Mouse (Mus musculus) embryo, embryonic 10.5 days (tissue): Measurements from ENCODE around the gene P2ry14.
A peak's percentile ranks its signal among the peaks of the same experiment; 100 is the strongest.
"Not testable (repeated sequence)": the region's sequence is repeated elsewhere in the genome, so short reads cannot be mapped to it uniquely, and the experiment has no call there.

Experiments used
- DNase-seq: peaks from one replicate; pipeline ENCODE4 v3.0.0-alpha.2; 2015; ENCODE audit warnings: low spot score

P2ry14 gene

GRCm38 (mm10) chr3:59104462-59104861, 49.0 kb downstream of the P2ry14 start:
- DNase-seq, result no peak

GRCm38 (mm10) chr3:59102146-59102545, 51.3 kb downstream of the P2ry14 start:
- DNase-seq, result no peak

DNA sequence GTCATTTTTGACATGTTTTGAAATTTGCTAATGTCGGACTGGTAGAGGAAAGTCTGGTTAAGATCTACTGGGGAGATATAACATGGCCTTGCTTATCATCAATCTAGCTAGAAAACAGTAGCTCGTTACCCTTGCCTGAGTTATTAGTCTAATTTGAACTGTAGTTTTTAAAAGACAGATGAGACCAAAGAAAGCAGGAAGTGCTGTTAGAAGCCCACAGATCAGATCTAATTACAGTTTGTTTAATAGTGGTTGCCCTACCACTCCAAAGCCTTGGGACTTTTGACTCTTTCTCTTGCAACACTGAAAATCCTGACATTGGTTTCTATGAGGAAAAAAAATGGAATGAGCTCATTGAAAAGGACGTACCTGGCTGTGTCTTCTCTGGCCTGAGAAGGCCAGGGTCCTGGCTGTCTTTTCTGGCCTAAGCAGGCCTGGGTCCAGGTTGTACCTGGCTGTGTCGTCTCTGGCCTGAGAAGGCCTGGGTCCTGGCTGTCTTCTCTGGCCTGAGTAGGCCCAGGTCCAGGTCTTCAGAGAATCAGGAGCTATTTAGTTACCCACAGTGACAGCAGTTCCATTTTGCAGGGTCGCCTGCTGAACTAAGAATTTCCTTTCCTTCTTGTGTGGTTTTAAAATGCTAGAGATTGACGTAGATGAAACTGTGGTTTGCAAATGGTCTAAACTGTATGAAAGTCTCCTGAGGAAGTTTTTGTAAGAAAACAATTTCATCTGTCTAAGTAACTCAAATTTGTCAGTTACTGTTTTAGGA, 52.0 kb downstream of the P2ry14 start, which contains the start of gene Gpr171:
Gpr171 (minus strand) TSS at position 604 of the 769 bp plus-strand sequence.
- DNase-seq, result no peak

DNA sequence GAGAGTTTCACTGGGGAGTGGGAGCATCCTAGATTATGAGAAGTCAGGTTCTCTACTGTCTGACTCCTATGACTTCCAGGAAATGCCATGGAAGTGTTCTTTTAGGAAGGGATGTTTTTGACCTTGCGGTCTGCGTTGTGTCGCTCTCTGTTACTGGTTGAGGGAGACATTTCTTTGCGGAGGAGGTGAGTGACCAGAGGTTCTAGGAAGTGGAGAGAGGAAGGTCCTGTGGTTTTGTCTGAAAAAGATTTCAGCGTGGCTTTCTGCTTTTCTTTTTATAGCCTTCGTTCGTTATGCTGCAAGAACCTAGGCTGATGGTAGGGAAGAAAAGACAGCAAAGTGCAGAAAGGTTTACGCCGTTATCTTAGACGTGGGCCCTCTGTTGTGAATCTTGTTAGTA, 54.9 kb downstream of the P2ry14 start:
- DNase-seq, result no peak

DNA sequence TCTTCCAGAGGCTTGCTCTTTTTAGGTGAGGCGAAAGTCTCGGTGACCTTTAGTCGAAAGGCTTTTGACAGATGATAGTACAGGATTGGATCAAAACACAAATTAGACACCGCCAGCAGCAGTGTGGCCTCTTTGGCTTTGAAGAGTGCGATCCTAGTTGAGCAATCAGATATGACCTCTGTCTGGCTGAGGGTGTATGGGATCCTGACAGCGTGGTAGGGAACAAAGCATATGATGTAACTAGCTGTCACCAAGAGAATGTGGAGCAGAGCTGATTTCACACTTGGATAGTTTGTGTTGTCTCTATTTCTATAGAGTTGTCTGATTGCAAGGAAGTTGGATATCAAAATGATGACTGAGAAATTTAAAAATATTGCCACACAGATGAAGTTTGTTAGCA, 56.0 kb downstream of the P2ry14 start:
- no peak for DNase-seq

DNA sequence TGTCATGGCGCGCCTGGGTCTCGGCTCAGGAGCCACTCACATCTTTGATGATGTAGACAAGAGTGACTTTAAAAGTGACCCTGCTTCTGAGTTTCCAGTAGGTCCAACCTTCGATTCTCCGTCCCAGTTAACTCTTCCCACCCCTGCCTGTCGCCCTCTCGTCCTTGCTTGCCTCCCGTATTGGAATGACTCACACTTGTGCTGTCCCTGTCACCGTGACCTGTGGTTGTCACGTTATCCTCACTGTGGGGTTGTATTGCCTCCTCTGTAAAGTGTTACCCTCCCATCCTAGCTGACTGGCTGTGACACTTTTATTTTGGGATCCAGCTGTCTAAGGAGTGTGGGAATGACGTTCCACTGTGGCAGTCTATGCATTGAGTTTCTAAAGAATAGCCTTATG, 60.7 kb downstream of the P2ry14 start:
- no peak for DNase-seq

GRCm38 (mm10) chr3:59080919-59081318, 72.5 kb downstream of the P2ry14 start:
- peak; percentile 22 for DNase-seq

GRCm38 (mm10) chr3:59080293-59080916, 73.0 kb downstream of the P2ry14 start:
- peak; percentile 17 for DNase-seq

GRCm38 (mm10) chr3:59079327-59079726, 74.1 kb downstream of the P2ry14 start:
- DNase-seq, result peak; percentile 87

GRCm38 (mm10) chr3:59078585-59078984, 74.8 kb downstream of the P2ry14 start:
- no peak for DNase-seq

DNA sequence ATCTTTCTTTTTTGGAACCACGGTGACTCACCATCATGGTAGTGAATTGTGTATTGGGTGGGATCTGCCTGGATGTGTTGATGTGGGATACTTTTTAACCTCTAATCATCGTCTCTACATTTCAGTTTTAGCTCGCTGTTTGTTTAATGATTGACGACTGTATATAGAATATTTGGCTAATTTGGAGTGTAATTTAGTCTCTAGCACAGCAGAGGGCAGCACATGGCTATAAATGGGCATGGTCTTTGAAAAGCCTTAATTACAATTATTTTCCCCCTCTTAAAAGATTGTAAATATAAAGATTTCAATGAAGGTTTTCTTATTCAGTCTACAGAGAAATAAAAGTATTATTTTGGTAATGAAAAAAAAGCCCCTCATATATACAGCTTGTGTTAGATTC, 76.1 kb downstream of the P2ry14 start:
- DNase-seq, result peak; percentile 21

- DNase-seq, result not testable (repeated sequence)
Observed at GRCm38 (mm10) chr3:59069071-59069470, 84.3 kb downstream of the P2ry14 start.

DNA sequence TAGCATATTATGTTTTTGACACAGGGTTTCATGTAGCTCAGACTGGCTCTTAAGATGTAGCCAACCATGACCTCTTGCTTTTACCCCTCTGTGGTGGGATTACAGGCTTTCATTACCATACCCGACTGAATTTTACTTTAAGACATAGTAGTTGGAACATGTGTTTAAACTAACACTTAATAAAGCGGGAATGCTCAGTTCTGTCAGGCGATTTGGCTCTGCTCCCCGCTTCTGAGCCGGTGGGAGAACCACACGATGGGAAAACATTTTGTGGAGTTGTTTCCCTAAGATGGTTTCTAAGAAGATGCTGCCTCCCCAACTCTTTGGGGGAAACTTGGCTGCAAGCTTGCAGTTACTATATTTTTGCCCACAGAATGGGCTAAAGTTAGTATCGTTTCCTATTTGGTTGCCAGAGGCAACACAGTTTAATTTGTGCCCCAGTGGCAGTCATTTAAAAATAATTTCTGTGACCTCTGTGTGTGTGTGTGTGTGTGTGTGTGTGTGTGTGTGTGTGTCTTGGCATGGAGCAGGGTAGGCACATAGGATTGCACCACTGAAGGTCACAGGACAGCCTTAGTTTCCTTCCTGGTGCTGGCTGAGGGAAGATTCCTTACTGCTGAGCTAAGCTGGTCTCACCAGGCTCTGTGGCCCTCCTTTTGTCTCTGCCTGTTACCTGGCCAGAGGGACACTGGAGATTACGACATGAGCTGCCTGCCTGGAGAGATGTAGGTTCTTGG, 86.7 kb downstream of the P2ry14 start:
- DNase-seq, result no peak

DNA sequence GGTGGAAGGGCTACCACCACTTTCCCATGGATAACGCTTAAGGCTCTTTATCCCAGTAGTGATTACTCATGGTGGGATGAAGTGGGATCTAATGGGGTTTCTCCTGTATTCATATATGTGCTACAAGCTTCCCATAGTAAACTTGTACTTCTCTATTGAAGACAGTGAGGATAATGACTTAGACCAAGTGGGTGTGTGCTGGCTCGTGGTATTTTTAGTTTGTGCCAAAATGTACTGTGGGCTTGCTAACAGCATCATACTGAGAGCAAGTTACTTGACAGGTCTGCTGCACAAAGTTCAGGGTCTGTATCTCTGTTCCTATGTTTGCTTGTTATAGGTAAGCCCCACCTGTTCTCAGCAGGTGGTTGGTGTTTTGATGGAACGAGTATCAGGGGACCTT, 87.5 kb downstream of the P2ry14 start:
- no peak for DNase-seq
